Mouse (Mus musculus): ENCODE measurements at regions not wholly inside any gene's neighbourhood (a gene's known extent, or its start where the extent isn't known, plus 50 kb on each side); places are given as distances from the start of the nearest gene placed in this dataset.

DNA sequence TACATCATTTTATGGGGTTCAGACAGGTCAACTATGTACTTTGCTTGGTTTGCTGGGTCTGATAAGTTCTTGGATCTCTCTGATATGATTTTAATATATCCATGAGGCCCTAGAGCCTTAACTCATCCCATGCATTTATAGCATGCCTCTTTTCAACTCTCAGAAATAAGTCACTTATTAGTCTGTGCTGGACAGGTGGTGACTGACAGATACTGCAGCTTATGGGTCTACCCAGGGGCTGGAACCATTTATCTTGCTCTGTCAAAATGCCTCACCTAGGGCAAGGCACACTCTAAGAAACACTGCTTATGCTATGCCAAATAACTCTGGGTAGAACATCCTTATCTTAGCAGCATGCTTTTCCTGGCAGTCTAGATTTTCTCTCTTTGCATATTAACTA is 225.6 kb downstream of the Mbnl1 start:
- DNase-seq, result no peak

DNA sequence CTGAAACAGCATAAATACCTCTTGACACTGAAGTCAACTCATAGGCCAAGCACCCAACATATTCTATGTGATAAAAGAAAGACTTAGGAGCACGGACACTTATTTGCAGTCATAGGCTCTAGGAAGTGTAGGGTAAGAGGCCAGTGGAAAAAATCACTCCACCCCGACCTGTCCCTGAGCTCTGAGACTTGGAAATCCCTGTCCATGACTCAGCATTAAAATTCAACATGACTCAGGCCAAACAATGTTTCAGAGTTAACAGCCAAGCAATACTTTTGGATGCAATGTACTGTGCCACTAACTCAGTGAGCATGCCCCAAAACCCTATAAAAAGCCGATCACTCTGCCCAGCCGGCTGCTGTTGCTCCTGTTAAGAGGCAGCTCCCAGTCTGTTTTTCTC is 234.5 kb downstream of the Mbnl1 start:
- no peak for DNase-seq

DNA sequence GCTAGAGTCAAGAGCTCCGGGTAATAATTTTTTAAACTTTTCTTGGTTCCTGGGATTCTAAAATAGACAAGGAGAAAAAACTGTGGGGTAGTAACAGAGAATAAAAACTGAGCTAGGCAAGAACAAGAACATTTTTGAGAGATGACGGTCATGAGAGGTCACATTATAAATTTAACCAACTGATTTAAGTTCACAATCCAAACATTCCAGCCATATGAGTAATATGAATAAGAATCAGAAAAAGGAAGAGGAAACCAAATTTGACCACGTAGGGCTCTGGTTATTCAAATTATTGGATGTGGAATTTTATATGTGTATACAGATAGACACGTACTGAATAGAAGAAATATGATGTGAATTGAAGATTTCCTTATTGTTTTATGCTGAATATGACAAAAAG is 240.3 kb downstream of the Mbnl1 start:
- DNase-seq, result no peak

DNA sequence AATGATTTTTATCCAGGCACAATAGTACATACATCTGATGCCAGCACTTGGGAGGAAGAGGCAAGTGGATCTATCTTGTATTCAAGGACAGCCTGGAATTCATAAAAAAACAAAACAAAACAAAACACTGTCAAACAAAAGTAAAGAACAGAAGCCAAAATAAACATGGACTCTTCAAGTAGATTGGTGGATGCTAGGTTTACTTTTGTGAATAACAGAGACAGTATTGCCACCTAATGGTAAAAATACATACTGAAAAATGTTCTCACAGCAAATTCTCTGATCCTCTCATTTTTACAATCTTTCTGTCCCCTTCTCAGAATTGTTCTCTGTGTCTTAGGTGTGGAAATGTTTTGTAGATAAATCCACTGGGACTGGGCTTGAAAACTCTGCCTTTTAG is 247.7 kb downstream of the Mbnl1 start:
- DNase-seq, result no peak

DNA sequence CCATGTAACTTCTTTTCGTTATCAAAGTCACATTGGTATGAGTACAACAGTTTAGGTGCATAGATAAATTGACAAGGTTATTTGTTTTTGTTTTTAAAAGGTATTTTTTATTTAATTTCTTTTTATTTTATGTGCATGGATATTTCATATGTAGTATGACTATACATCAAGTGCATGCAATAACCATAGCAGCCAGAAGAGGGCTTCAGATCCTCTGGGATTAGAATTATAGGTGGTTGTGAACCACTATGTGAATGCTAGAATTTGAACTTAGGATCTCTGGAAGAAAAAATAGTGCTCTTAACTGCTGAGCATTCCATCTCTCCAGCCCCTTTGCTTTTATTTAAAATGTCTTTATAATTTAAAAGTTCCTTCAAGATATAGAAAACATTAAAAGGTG is 258.7 kb downstream of the Mbnl1 start:
- no peak for DNase-seq

DNA sequence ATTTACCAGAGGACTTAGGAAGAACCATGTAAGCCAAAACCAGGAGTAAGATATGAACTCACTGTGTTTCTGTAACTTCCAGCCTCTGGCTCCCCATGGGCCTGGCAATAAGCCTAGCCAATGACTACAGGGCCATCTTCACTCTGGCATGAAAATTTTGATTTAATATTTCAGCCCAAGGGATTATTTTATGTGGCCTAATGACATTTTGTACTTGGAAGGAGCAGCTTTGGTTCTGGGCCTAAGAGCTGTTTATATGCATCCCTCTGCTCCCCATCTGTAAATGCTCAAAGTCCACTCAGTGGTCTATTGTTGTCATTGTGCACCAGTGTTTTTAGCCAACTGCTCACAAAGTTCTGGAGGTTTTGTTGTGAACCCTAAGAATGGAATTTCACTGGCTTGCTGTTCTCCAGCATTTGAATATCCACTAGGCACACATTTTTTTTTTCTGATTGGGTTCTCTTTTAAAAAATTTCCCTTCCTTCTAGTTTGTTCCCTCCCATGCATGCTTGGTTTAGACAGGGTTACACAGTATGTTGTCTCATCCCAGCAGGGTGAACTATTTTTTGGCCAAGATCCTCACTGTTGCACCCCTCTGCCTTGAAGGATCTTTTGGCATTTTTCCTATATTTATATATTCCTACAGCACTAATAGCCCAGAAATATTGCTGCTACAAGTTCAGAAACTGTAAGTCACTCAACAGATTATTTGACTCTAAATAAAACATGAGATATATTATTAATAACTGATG is 261.9 kb upstream of the P2ry1 start:
- DNase-seq, result peak; percentile 57

DNA sequence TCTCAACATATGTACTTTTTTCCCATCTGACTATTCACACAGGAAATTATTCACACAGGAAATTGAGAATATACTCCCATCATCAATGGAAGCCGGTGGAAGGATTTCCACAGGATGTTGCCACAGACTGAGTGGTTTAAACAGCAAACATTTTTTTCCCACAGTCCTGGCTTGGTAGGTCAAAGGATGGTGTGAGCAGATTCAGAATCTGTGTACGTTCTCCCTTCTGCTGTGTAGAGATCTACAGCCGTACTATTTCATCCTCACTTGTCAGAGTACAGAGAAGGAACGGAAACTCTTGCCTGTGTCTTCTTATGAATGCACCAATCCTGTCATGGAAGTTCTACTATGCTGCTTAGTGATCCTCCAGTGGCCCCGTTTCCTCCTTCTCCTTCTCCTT is 261.2 kb upstream of the P2ry1 start:
- no peak for DNase-seq

DNA sequence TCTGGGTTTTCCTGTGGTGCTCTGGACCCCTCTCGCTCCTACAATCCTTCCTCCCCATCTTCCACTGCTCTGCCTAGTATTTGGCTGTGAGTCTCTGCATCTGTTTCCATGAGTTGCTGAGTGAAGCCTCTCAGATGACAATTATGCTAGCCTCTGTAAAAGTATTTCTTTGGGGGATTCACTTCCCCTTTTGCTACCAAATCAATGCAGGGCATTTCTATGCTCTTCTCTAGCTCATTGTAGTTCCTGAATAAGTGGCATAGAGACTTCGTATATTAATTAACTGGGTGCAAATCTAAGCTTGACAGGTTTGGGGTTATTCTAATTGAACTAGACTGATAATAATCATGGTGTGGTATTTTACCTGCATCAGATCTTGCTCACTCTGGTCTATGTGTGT is 260.4 kb upstream of the P2ry1 start:
- DNase-seq, result no peak

DNA sequence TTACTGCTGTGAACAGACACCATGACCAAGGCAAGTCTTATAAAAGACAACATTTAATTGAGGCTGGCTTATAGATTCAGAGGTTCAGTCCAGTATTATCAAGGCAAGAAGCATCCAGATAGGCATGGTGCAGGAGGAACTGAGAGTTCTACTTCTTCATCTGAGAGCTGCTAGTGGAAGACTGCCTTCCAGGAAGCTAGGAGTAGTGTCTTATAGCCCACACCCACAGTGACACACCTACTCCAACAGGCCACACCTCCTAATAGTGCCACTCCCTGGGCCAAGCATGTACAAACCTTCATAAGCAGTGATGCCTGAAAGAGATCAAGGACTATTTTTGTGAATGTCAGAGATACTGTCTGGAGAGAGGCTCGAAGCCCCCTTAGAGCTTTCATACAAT is 257.5 kb upstream of the P2ry1 start:
- DNase-seq, result no peak

DNA sequence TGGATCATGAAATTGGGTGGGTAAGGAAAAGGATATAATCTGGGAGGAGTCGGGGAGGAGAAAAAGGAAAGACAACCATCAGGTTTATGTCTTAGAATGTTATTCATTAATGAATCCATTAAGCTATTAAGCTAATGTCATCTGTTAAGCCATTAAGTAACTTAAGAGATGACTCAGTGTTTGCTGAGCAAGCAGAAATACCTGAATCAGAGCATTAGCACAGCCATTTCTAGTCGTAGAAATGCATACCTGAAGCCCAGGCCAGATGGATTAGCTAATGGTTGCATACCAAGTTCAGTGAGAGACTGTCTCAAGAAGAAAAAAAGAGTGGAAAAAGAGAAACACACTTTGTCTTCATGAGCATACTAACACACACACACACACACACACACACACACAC is 244.0 kb upstream of the P2ry1 start:
- DNase-seq, result no peak

DNA sequence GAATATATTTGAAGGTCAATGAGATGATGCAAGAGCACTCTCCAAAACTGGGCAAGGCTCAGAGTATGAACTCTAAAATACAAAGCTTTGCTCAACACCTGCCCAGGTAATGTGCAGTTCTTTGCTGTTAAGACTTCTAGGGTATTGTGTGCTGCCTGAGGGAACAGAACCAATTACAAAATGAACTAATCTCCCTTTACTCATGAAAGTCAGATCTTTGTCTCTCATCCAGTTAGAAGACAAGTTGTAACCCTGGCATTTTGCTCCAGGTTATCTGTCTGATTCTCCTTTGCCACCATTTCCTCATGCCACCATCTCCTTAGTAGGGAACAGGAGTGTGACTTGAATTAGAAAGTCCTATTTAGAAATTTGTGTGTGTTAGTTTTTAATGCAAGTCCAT is 243.5 kb upstream of the P2ry1 start:
- no peak for DNase-seq

DNA sequence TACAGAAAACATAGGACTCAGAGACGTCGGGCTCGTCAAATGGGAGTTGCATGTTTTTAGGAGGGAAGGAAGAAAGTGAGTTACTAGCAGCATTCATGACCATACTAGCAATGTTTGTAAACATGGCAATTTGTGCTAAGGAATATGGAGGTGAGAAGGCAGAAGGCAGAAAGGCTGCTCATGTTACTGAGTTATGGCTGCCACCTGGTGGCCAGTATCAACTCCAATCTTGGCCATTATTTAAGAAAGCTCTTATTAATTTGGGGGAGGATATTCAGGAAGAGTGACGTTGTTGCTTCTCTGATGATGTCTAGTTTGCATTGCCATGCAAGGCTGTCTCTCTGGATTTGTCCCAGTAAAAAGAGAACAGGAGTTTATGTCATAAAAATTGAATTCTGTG is 239.7 kb upstream of the P2ry1 start:
- DNase-seq, result peak; percentile 18

DNA sequence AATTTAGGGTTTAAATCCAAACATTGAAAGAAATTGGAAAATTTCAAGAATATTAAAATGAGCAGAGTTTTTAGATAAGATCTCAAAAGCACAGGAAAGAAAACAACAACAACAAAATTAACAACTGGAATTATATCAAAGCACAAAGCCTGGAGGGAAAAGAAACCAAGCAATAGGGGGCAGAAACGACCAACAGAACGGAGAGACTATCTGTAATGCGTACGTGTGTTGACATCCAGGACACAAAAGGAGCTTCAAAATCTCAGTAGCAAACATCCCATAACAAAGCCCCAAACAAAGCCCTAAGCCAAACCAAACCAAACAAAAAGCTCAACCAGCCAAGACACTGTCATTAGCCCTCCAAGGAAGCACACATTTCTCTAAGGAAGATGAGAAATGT is 237.5 kb upstream of the P2ry1 start:
- DNase-seq, result no peak

DNA sequence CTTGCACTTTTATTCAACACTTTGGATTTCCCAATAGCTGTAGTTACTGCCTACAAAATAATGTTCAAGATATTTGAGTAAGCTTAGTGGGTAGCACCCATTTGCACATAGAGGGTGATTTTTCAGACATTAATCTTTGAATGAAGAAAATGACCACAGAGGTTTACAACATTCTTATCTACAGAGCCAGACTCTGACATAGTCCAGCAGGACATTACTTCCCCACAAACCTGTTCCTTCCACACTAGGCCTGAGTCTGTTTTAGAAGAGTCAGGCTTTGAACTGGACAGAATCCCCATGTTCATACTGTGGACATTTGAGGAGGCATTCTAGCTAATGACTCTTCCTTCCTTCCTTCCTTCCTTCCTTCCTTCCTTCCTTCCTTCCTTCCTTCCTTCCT is 233.6 kb upstream of the P2ry1 start:
- no peak for DNase-seq

DNA sequence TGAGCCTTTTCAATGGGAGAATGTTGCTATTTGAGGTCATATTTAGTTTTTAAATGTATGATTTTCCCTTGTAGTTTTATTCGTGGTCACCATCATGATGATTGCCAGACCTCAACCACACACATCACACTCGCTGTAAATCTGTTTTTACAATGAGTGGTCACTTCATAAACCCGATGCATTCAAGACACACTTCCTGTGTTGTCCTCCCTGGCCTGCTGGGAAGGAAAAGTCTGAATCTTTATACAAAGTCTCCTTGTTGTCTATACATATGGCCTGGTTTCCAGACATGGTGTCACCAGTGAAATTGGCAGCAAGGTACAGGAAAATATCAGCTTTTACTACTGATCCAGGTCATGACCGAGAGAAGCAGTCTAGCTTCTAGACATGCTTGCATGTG is 230.7 kb upstream of the P2ry1 start:
- no peak for DNase-seq

DNA sequence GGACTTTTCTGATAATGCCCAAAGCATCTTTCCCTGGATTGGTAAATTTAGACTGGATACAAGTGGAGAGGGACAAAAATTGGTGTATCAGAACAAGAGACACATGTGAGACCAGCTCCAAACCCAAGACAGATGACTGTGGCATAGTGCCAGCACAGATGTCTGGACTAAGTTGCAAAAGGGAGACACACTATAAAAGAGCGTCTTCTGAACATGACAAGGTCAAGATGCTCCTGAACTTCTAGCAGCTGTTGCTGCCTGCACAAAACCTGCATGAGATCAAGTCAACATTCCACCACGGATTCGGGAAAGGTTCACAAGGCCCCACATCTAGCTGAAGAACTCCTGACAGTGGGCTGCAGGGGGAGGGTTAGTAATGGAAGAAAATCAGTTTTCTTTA is 229.2 kb upstream of the P2ry1 start:
- peak; percentile 38 for DNase-seq

DNA sequence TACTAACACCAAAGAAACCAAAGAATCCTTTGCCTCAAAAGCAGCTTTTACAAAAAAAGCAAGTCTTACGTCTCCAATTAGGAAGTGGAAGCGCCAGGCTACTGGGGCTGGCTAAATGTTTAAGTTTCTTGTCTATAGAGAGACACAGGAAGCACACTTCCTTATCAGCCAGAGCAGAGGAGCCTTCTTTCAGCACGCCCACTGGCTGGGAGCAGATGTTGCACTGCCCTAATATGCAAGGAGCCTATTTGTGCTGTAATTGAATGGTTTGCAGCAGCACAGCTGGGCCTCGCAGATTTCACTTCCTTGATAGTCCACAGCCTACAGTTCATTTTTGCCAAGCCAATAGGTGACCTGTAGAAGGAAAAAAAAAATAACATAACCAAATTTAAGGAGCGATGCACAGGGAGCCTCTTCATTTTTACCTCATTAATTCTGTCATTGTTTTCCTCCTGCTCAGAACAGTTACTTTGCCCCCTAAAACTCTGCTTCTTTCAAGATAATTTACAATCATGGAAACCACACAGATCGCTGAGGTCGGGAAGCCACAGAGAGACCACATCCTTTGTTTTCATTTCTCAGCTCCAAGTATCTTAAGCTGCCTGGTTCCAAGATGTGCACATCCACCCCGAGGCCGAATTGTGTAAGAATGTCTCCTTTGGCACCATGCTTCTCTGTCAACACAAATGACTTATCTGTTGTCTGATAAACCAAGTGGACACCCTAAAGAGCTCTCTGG is 217.3 kb upstream of the P2ry1 start:
- peak; percentile 31 for DNase-seq

DNA sequence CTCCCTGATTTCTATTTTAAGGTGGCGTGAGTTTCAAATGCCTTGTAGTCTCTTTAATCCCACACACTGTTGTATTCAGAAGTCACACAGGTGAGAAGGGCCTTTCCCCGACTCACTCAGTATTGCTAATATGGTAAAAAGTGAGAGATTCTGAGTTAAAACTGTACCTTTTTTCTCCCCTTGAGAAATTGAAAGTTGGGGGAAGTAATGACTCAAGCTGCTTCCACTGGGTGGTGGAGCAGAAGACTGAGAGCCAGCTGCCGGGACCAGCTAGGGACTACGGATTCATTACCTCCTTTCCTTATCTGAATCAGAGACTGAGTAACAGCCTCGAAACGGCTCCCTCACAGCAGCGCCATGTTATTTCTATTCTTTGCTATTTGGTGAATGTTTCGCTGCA is 214.6 kb upstream of the P2ry1 start:
- DNase-seq, result no peak

DNA sequence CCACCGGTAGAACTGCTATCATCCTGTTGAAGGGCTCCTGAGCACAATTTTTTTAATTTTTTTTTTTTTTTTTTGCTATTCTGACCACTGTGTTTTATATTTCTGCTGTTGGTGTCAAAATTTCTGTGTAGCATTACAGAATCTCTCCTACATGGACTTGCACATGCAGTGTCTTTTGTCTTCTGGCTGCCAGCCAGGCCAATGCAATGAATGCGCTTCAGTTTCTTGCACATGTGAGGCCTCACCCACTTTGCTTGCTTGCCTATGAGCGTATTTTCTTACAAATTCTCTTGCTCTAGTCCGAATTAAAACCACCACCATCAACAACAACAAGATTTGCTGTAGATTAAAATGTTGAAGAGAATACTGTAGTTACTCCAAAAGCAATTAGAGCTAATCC is 213.2 kb upstream of the P2ry1 start:
- DNase-seq, result no peak

DNA sequence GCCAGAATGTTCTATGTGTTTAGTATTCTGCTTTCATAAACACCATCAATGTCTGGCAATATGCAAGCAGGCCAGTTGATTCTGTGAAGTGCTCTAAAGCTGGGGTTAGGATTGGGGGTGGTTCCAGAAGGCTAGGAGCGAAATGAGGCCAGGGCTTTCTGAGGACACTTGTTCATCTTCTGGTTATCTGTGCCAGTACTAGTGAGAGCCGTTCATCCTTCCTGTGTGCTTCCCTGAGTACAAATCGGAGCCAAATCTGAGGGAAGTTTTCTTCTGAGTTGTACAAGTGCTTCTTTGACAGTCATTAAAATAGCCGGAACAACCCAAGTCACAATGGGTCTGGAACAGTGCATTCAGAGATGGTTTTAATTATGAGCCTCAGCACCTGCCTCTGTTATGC is 210.4 kb upstream of the P2ry1 start:
- peak; percentile 57 for DNase-seq

DNA sequence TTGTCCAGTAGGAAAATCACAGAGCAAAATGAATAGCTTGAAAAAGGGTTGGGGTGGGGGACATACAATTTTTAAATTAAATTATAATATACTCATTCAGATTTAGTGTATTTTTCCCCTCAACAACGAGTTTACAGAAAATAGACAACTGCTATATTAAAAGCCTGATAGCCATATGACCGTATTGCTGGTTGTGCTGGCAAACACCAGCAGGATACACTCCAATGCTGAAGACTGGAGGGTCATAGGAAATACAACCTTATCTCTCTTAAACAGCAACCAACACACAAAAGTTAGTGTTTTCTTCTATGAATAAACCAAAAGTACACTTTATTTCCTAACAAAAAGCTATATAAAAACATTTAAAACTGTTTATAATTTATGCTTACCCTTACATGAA is 206.4 kb upstream of the P2ry1 start:
- no peak for DNase-seq

DNA sequence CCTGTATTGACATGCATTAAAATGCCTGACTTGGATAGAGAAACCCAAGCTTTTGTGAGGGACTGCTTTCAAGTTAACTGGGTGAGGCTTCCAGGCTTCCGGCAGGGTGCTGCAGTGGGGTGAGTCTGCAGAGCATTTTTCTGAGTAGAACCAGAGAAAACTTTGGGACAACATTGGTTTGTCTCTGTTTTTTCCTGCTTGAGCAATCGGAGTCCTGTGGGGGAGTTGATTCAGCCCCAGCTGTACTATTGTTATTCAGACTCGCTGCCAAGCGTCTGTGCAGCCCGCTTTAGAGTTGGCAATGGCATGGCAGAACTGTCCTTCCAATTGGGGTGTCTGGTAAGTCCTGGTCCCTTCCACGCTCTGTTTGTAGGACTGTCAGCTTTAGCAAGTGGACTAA is 204.8 kb upstream of the P2ry1 start:
- peak; percentile 46 for DNase-seq

DNA sequence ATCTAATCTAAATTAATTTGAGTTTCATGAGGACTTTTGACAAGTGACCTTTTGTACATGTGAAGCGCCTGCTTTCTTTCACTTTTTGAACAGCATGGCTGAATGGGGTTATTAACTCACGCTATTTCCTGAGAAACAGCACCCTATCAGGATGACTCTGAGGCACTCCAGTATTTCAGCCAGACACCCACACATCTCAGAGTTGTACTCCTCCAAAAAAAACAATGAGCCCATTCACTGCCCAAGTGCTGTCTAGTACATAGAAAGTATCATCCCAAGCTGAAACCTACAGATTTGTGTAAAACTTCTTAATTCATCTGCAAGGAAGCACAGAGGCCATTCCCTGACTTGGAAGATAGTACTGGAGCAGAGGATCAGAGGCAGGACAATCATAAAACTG is 204.1 kb upstream of the P2ry1 start:
- no peak for DNase-seq

DNA sequence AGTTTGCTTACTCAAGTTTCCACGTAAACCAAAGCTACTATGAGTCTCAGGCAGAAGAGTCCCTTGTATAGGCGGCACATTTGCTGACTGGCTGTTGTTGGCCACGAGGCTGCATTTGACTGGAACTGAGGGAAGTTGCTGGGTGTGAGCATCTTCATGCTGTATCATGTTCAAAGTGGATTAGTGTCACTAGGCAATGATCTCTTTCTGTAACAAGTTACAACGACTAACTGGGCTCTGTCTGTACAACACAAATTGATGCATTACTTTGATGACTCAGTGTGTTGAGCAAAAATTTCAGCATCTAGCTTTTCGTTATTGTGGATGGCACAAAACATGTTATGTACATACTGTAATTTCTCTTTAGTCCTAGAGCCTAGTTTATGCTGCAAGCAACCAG is 203.7 kb upstream of the P2ry1 start:
- DNase-seq, result no peak

Measured in gastrocnemius, postnatal 25 days (tissue).